Comparison of ENCODE assay signal across 16 mouse cellular contexts in genomic region chr13:37629271-37629899, GRCm38 (mm10).
DNase-seq lines count a peak whose midpoint lies in the region; ATAC-seq and TF ChIP-seq lines count a peak whose summit lies in the region.
"Had no signal": no experiment of that assay in that cellular context is flagged by ENCODE, and none has a peak within 500 bp of the region (broad histone marks: within the 10 kb centered on the region; RNA-seq: fewer than 3 reads in every experiment).

No protein-coding gene starts in this region.

- TF ChIP-seq CTCF in heart, adult 2 months (IDR thresholded peaks at IDR 0.05), result no peak
- no peak for TF ChIP-seq CTCF in stomach, postnatal 0 days (IDR thresholded peaks at IDR 0.05; ENCODE audit: low read depth)

- no peaks in the 10 kb centered on the region for H3K79me2 ChIP-seq in heart, adult 2 months (replicated peaks; ENCODE audit: control insufficient read depth, insufficient read depth, low read length)

- no peaks in the 10 kb centered on the region for H3K36me3 ChIP-seq in heart, adult 2 months (ENCODE audit: control insufficient read depth, insufficient read depth, low read length)
- no peaks in the 10 kb centered on the region for H3K36me3 ChIP-seq in midbrain, embryonic 16.5 days (ENCODE audit: control insufficient read depth, insufficient read depth, low read length)
- H3K36me3 ChIP-seq in stomach, postnatal 0 days (ENCODE audit: control insufficient read depth, insufficient read depth, low read length), result no peaks in the 10 kb centered on the region
- H3K36me3 ChIP-seq: midbrain, embryonic 15.5 days; neural tube, embryonic 15.5 days had no signal

- WGBS in heart, adult 2 months, result 39% methylated on average over 6 of the region's 6 CpGs
- WGBS in midbrain, embryonic 16.5 days, result 76% methylated on average over 6 of the region's 6 CpGs
- WGBS in stomach, postnatal 0 days, result 70% methylated on average over 6 of the region's 6 CpGs

- no peak overlapping the region for H3K9ac ChIP-seq in heart, adult 2 months (ENCODE audit: low read depth, low read length)
- H3K9ac ChIP-seq in midbrain, embryonic 16.5 days (ENCODE audit: low read depth, low read length), result no peak overlapping the region
- H3K9ac ChIP-seq in stomach, postnatal 0 days (ENCODE audit: low read length), result no peak overlapping the region
- H3K9ac ChIP-seq: lung, embryonic 14.5 days; midbrain, embryonic 15.5 days; neural tube, embryonic 15.5 days had no signal

- DNase-seq in lung, postnatal 10 days, result peak; percentile 29
- no peak for DNase-seq in lung, postnatal 4 days
- DNase-seq in heart, adult 2 months, result peak in 1 of 2 experiments; percentile 73
- peak; percentile 30 to 56 for DNase-seq in heart, postnatal 14 days
- DNase-seq in ovary, postnatal 14 days (ENCODE audit: low spot score), result peak; percentile 12
- DNase-seq in cerebellum, adult 9-10 months, result no peak
- no peak for DNase-seq in stomach, postnatal 0 days (ENCODE audit: low spot score)
- DNase-seq: cerebellum, adult 2 months; kidney, postnatal 36 days; lung, embryonic 14.5 days had no signal

- H3K9me3 ChIP-seq in midbrain, embryonic 16.5 days (replicated peaks; ENCODE audit: control insufficient read depth, low read length, poor library complexity, severe bottlenecking), result no peaks in the 10 kb centered on the region; the same call in 1 of the 2 replicates
- H3K9me3 ChIP-seq in stomach, postnatal 0 days (ENCODE audit: control insufficient read depth, low read length), result no peaks in the 10 kb centered on the region
- H3K9me3 ChIP-seq: midbrain, embryonic 15.5 days; neural tube, embryonic 15.5 days had no signal

- no peak for TF ChIP-seq POLR2A in heart, adult 2 months (IDR thresholded peaks at IDR 0.05; ENCODE audit: insufficient read depth, low read depth, low read length)

- peak overlapping the region; percentile 82 for H3K27ac ChIP-seq in heart, adult 2 months
- H3K27ac ChIP-seq in midbrain, embryonic 16.5 days (ENCODE audit: low read length), result no peak overlapping the region
- no peak overlapping the region for H3K27ac ChIP-seq in stomach, postnatal 0 days (replicated peaks)
- H3K27ac ChIP-seq: midbrain, embryonic 15.5 days had no signal

- no peaks in the 10 kb centered on the region for H3K27me3 ChIP-seq in heart, adult 2 months (ENCODE audit: control insufficient read depth, insufficient read depth, low read length)
- no peaks in the 10 kb centered on the region for H3K27me3 ChIP-seq in midbrain, embryonic 16.5 days (ENCODE audit: control insufficient read depth, insufficient read depth, low read depth, low read length)
- no peaks in the 10 kb centered on the region for H3K27me3 ChIP-seq in stomach, postnatal 0 days (ENCODE audit: control insufficient read depth, insufficient read depth, low read length)
- H3K27me3 ChIP-seq: CH12.LX; midbrain, embryonic 15.5 days; neural tube, embryonic 15.5 days; Patski had no signal

- intact Hi-C loops in heart, adult 2 months (cut with DNase I), result no loop called here
- intact Hi-C loops in heart, postnatal 14 days (cut with DNase I), result no loop called here

- no peak for ATAC-seq in midbrain, embryonic 16.5 days
- ATAC-seq in stomach, postnatal 0 days (ENCODE audit: low FRiP score, low TSS enrichment), result no peak
- ATAC-seq: intestine, embryonic 16.5 days; midbrain, embryonic 15.5 days; Patski had no signal

- no peak overlapping the region for H3K4me2 ChIP-seq in midbrain, embryonic 16.5 days (ENCODE audit: low read length)
- H3K4me2 ChIP-seq in stomach, postnatal 0 days (replicated peaks; ENCODE audit: low read depth), result no peak overlapping the region
- H3K4me2 ChIP-seq: lung, embryonic 14.5 days; midbrain, embryonic 15.5 days; neural tube, embryonic 15.5 days had no signal

- no peak overlapping the region for H3K4me3 ChIP-seq in heart, adult 2 months
- no peak overlapping the region for H3K4me3 ChIP-seq in midbrain, embryonic 16.5 days (ENCODE audit: low read depth, low read length)
- no peak overlapping the region for H3K4me3 ChIP-seq in stomach, postnatal 0 days (ENCODE audit: low read depth, low read length)
- H3K4me3 ChIP-seq: midbrain, embryonic 15.5 days; neural tube, embryonic 15.5 days had no signal

- TF ChIP-seq EP300 in heart, adult 2 months (IDR thresholded peaks at IDR 0.05; ENCODE audit: insufficient read depth, low read depth, low read length), result peak; percentile 80
- no peak for TF ChIP-seq EP300 in stomach, postnatal 0 days (optimal IDR thresholded peaks at IDR 0.05)

- peaks cover 6% of the 10 kb centered on the region; the same call in 1 of the 2 replicates for H3K4me1 ChIP-seq in heart, adult 2 months (ENCODE audit: control insufficient read depth, insufficient read depth, low read length)
- H3K4me1 ChIP-seq in midbrain, embryonic 16.5 days (ENCODE audit: control insufficient read depth, insufficient read depth, low read length), result 0 out of 2 replicates have a peak, but pooled peaks cover 3% of the 10 kb centered on the region
- H3K4me1 ChIP-seq in stomach, postnatal 0 days (replicated peaks; ENCODE audit: control insufficient read depth, insufficient read depth), result no peaks in the 10 kb centered on the region

Comparison
In these comparisons a context has a peak if more than half of its experiments do, and no peak if none do; other contexts are left out.
1. DNase-seq: peak in lung, postnatal 10 days (single experiment), heart, postnatal 14 days (2 of 2) and ovary, postnatal 14 days (single experiment); none in lung, postnatal 4 days (0 of 2), cerebellum, adult 9-10 months (single experiment) and stomach, postnatal 0 days (single experiment).